Mouse (Mus musculus) cerebellum, adult 9-10 months (tissue): ENCODE measurements at regions not wholly inside any gene's neighbourhood (a gene's known extent, or its start where the extent isn't known, plus 50 kb on each side); places are given as distances from the start of the nearest gene placed in this dataset.
A peak's percentile ranks its signal among the peaks of the same experiment; 100 is the strongest.

Experiments used
- DNase-seq: peaks from one replicate; pipeline ENCODE4 v3.0.0; 2022

DNA sequence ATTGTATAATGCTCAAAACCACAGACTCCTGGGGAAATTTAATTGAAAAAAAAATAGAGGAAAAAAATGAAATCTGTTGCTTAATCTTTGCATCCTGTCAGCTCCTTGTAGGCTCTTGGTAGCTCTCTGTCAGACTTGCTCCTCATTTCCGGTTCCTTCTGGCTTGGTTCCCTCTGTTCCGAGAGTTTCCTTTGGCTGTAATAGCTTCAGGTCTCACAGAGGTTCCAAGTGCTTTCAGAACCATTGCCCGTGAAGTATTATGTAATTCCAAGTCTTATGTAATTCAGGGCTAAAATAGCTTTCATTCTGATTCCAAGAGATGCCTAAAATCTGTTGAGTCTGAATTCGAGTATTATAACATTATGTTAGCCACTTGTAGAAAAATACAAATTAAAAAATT is 117.3 kb downstream of the Spry2 start:
- DNase-seq: peak; percentile 90

DNA sequence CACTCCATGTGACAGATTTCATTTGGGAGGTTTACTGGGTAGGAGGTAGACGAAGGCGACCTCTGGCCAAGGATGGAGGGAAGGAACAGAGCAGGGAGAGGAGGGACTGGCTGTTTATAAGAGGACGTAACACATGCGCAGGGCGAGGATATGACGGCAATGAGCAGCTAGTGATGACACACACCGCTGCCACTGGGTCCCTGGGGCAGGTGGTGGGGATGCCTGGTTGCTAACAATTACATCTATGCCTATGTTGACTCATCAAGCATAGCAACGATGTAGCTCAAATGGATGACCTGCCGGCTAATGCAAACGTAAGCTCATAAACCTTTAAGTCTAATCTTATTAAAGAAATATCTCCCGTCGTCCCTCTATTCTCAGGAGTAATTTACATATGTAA is 122.9 kb downstream of the Spry2 start:
- no peak for DNase-seq

GRCm38 (mm10) chr14:105767100-105767499 is 129.5 kb downstream of the Spry2 start:
- no peak for DNase-seq

- DNase-seq: no peak
Measured at GRCm38 (mm10) chr14:105752509-105753375, 143.9 kb downstream of the Spry2 start.

- DNase-seq: no peak
Measured at GRCm38 (mm10) chr14:105751762-105752161, 144.9 kb downstream of the Spry2 start.

- no peak for DNase-seq
Measured at GRCm38 (mm10) chr14:105744578-105744977, 152.0 kb downstream of the Spry2 start.

GRCm38 (mm10) chr14:105744125-105744524 is 152.5 kb downstream of the Spry2 start:
- no peak for DNase-seq

DNA sequence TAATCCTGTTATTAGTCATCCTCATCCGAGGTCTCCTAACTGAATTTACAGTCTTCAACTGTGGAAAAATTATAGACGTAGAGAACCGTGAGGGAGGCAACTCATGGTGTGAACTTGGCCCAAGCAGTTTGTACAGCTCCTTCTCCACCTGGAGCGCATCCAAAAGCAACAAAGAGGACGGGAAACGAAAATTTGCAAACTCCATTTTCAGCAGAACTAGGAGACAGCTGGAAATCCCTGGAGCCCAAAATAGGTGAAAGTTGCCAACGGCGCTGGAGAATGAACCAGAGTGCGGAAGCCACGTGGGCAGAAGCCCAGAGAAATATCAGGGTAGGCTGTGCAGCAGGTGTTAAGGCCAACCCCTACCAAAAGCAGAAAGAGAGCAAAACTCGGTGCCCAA is 155.7 kb downstream of the Spry2 start:
- DNase-seq: peak; percentile 27

GRCm38 (mm10) chr14:105738568-105738967 is 158.1 kb downstream of the Spry2 start:
- DNase-seq: no peak

GRCm38 (mm10) chr14:105736352-105736751 is 160.3 kb downstream of the Spry2 start:
- no peak for DNase-seq

DNA sequence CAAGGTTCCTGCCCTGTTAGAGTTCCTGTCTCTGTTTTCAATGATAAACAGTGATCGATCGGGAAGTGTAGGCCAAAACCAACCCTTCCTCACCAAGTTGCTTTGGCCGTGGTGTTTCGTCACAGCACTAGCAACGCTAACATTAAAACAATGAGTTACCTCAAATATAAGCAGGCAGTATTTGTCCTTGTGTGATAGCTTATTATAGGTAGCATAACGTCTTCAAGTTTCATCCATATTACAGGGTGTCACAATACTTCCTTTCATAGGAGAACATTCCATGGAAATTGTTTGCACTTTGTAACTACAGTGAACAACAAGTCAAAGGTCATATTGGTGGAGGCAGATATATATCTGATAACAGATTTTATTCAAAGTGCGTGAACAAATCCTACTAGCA is 162.3 kb downstream of the Spry2 start:
- no peak for DNase-seq

- peak; percentile 66 for DNase-seq
Measured at GRCm38 (mm10) chr14:105733013-105733728, 163.4 kb downstream of the Spry2 start.

DNA sequence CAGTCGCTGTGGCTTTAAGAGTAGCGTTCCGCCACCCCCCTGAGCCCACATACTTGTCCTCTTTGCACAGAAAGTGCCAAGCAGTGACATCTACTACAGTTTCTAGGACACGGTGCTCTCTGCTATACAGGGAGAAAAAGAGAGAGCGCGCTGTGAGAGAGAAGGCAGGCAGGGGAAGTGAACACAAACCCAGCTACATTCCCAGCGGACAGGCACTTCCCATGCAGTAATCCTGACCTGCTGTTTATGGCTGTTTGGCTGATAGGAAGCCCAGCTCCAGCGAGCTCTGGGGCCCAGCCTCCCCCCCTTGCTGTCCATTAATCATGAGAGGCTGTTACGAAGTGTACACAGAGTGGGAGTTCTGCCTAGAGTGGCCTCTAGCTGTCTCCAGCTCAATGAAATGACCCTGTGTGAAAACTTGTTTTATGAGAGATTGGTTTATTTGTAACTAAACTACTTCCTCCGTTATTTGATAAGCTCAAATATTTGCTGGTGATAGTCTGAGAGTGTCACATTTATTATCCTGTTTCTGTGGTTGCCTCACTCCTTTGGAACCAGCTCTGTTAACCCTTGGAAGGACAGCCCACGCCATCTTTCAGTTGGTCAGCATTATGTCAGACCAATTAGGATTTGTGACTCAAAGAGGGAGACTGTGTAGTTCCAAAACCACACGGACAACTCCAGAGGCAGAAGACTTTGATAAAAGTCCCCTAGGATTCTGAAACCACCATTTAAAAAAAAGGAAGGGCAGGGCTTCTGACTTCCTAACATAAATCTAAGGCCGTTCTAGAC is 164.2 kb downstream of the Spry2 start:
- DNase-seq: peak; percentile 93

- DNase-seq: peak; percentile 75
Measured at GRCm38 (mm10) chr14:105730786-105731185, 165.8 kb downstream of the Spry2 start.

GRCm38 (mm10) chr14:105728841-105729240 is 167.8 kb downstream of the Spry2 start:
- no peak for DNase-seq

DNA sequence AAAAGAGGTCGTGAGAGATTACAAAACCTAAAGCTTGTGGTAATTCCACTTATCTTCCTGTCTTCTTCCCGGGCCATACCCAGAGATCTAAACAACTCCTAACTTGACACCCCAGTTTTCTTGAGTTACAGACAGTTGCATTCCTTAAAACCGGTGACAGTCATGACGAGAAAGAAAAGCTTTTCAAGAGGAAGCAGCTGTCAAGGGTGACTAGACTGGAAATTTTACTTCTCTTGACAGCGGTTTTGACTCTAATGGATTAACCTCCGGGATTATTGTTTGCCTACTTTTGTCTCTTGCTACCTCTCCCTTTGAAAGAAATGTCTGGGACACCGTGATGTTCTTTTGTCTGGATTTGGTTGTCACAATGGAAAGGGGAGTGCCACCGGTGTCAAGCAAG is 170.9 kb downstream of the Spry2 start:
- no peak for DNase-seq

DNA sequence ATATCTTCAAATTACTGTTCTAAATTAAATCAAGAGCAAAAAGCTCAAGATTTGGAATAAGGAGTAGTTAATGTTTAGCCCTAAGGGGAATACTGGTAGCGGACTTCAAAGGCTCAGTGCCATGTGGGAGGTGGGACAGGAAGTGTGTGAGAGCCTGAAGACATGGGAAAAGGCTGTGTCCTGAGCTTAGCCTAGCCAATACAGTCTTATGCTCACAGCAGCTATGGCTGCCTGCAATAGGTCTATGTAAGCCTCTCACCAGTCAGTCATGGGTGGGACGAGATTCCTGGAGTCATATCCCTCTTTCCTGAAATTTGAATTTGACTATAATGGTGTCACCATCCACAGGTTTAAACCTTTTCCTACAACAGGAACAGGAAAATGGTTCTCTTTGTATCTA is 173.7 kb downstream of the Spry2 start:
- DNase-seq: no peak

DNA sequence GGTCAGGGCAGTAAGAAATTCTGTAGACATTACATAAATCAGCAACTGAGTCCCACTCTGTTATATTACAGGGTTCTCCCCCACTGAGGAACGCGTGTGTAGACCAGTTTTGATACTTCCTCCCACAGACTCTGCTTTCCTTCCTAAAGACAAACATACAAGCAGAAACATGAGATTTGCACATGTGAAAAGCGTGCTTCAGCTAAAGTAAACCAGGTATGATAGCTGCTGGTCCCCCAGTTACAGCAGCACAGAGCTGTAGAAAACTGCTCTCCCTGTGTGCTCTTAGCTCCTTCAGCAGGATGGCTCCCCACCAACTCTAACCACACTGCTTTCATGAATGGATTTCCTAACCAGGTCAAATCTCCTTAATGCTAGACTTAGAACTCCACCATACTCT is 175.0 kb downstream of the Spry2 start:
- DNase-seq: no peak

DNA sequence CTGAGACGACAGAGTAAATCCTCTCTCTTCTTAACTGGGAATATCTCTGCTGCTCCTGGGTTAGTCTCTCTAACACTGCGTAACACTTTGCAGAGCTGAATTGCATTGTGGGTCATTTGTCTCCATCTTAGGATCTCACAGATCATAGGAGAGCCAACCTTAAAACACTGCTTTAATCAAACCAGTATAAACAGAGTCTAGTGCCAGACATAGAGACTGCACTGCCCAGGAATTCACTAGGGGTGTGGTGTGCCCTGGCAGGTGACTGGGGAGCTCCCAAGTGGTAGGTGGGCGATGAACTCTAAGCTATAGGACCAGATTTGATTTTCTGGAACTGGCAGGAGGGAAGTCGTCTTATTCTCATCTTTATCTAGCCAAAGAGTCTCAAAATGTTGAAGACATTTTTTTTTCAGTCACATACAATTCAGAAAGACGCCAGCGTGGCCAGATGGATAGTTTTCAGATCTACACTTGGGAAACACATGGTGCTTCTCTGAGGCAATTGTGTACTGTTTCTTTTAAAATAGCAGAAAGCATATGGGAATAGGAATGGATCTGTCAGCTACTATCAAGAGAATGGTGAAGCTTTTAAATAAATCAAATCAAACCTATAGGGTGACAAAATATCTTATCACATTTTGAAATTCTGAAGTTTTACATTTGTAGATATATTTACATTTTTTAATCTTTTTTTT is 175.7 kb downstream of the Spry2 start:
- DNase-seq: peak; percentile 68

DNA sequence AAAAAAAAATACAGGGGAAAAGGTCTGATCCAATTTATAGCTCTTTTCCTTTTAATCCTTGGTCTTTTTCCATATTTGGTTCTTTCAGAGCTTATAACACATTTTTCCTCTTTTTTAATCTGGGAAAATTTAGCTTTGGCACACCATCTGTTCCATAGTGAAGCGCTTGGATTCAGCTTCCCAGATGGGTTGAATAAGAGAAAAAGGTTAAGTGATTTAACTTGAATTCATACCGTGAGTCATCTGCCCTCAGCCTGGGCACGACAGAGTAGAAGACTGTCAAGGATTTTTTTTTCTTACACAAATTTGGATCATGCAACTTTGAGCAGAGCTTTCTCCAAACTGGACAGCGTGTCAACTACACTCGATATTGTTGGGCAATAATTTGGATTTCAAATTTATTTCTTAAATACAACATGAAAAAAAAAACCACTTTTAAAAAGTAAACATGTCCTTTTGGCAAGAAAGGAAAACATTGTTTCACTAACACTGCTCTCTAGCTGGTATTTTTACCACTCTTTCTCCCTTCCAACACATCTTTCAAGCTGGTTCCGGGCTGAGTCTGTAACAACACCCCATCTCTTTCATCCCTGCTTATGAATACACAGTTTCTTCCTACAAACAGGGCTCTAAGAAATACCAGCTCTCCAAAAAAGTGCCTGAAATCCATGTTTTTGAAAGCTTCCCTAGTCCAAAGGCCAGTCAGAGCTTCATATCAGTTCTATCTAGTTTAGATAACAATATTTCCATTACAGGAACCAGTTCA is 177.8 kb downstream of the Spry2 start:
- DNase-seq: peak; percentile 76

DNA sequence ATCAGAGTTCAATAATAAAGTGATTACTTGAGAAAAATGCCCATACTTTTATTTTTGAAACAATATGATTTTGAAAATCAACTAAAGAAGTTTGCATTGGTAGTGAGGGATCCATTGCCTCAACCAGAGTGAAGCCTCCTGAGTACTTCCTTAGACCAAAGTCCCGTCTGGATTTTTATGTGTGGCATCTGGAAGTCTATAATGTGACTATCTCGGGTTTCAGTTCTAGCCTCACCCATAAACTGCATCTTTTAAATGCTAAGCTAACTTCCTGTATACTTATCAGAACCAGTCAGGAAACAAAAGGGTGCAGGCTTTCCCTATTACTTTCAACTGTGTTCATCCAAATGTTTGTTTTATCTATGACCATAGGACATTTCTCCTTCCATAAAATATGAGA is 178.8 kb downstream of the Spry2 start:
- DNase-seq: no peak

- DNase-seq: peak; percentile 39
Measured at GRCm38 (mm10) chr14:105708691-105709090, 187.9 kb downstream of the Spry2 start.
